Mouse (Mus musculus) limb, embryonic 12.5 days (tissue): Measurements from ENCODE around the gene Opcml. TPM values are rescaled to one million over a fixed set of nuclear protein-coding genes. Genes with fewer than 3 reads are reported as not detected.
A peak's percentile ranks its signal among the peaks of the same experiment; 100 is the strongest.

Experiments
- ATAC-seq: fragments of 200-750 bp; cut with Nextera tagmentation; 2 replicates; pipeline ENCODE4 v1.8.0; 2017; ENCODE audit warnings: low read depth, moderate TSS enrichment; ENCODE audit not compliant: insufficient number of reproducible peaks, insufficient read depth, low FRiP score, low TSS enrichment
- H3K27ac ChIP-seq: fragments of 300-500 bp; sonication (generic); 2 replicates; pipeline ENCODE4 v1.5.1; 2016; ENCODE audit warnings: mild to moderate bottlenecking, moderate library complexity
- H3K27me3 ChIP-seq: fragments of 300-500 bp; sonication (generic); 2 replicates; pipeline ENCODE4 v1.6.1; 2016; ENCODE audit warnings: mild to moderate bottlenecking, moderate library complexity
- H3K36me3 ChIP-seq: fragments of 300-500 bp; sonication (generic); 2 replicates; pipeline ENCODE4 v1.6.1; 2016; ENCODE audit warnings: mild to moderate bottlenecking, moderate library complexity
- H3K4me1 ChIP-seq: fragments of 300-500 bp; sonication (generic); replicated peaks from 2 replicates; pipeline ENCODE4 v1.6.1; 2016
- H3K4me2 ChIP-seq: fragments of 300-500 bp; sonication (generic); 2 replicates; pipeline ENCODE4 v1.6.1; 2016; ENCODE audit warnings: mild to moderate bottlenecking, moderate library complexity
- H3K4me3 ChIP-seq: fragments of 300-500 bp; sonication (generic); replicated peaks from 2 replicates; pipeline ENCODE4 v1.5.1; 2016; ENCODE audit warnings: mild to moderate bottlenecking
- H3K9ac ChIP-seq: fragments of 300-500 bp; sonication (generic); replicated peaks from 2 replicates; pipeline ENCODE4 v1.6.1; 2016; ENCODE audit warnings: mild to moderate bottlenecking, moderate library complexity
- H3K9me3 ChIP-seq: fragments of 300-500 bp; sonication (generic); 2 replicates; pipeline ENCODE4 v1.6.1; 2016; ENCODE audit warnings: mild to moderate bottlenecking, moderate library complexity
- WGBS: fragments of 180-500 bp; shearing (Covaris S2); methylation state at CpG from one replicate; pipeline ENCODE4 v1.1.7; 2016; 5-methylcytosine and 5-hydroxymethylcytosine counted together
- polyA plus RNA-seq: library from polyadenylated mRNA; unstranded; fragments of >200 nt; fragmentation: Nextera tagmentation; extraction: Ambion mirVana; gene quantifications from 2 replicates; pipeline ENCODE4 v1.2.1, GENCODE M21; 2016

The Opcml gene
- polyA plus RNA-seq, 1 experiment from 2014 or later, result 1.6 TPM

GRCm38 (mm10) chr9:27842806-27843205, 52.2 kb downstream of the Opcml start:
- ATAC-seq, result no peak
- no peaks in the 10 kb centered on the region for H3K36me3 ChIP-seq
- H3K4me1 ChIP-seq, result peaks cover 7% of the 10 kb centered on the region; the same call in 1 of the 2 replicates
- no peaks in the 10 kb centered on the region for H3K9me3 ChIP-seq
- H3K27me3 ChIP-seq, result no peaks in the 10 kb centered on the region
- H3K27ac ChIP-seq, result no peak overlapping the region
- no peak overlapping the region for H3K4me2 ChIP-seq
- H3K9ac ChIP-seq, result no peak overlapping the region
- H3K4me3 ChIP-seq, result no peak overlapping the region
- 61% methylated on average over 5 of the region's 5 CpGs for WGBS

GRCm38 (mm10) chr9:27871624-27872023, 81.0 kb downstream of the Opcml start:
- Histone ChIP-seq H3K9me3 (no peaks in the 10 kb centered on the region), H3K4me2 (no peak overlapping the region), H3K27ac (no peak overlapping the region), H3K36me3 (no peaks in the 10 kb centered on the region), H3K4me3 (no peak overlapping the region), H3K9ac (no peak overlapping the region), H3K27me3 (no peaks in the 10 kb centered on the region; the same call in 1 of the 2 replicates), H3K4me1 (no peaks in the 10 kb centered on the region)
- WGBS, result 80% methylated on average over 3 of the region's 3 CpGs
- ATAC-seq, result no peak

DNA sequence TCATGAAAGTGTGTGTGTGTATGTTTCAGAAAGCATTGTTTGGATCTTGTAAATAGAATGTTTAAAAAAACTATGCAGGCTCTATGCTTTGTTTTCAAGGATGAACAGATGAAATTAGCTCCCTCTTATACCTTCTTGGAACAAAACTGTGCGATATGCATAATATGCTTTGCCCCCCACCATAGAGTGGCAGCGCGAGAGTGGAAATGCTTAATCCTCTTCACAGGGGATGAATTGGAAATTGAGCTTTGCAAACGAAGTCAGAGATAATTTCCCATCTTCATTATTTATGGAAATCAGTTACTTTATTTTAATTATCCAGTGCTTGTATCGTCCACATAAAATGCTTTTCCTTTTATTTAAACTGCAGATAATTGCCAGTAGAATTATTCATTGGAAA, 99.1 kb downstream of the Opcml start:
- Histone ChIP-seq H3K4me1 (no peaks in the 10 kb centered on the region), H3K4me2 (no peak overlapping the region), H3K27ac (no peak overlapping the region), H3K36me3 (no peaks in the 10 kb centered on the region), H3K27me3 (no peaks in the 10 kb centered on the region; the same call in 1 of the 2 replicates), H3K4me3 (no peak overlapping the region), H3K9me3 (no peaks in the 10 kb centered on the region), H3K9ac (no peak overlapping the region)
- 86% methylated on average over 5 of the region's 5 CpGs for WGBS
- no peak for ATAC-seq

DNA sequence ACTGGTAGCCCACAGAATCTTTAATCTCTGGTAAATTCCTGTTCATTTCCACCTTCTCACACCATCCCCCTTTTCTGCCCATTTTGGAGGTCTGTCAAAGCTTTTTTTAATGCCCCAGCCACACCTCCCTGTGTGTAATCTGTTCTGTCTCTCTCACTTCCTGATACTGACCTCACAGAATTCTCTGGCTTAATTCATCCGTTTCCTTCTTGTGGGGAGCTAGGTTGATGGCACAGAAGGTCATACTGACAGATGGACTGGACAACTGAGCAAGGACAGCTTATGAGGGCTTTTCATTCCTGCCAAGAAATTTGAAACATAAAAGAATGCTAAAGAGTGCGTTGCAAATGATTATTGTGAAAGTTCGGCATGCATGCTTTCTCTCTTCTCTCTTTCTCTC, 126.7 kb downstream of the Opcml start:
- Histone ChIP-seq H3K27ac (no peak overlapping the region), H3K4me1 (no peaks in the 10 kb centered on the region), H3K4me3 (no peak overlapping the region), H3K9me3 (0 out of 2 replicates have a peak, but pooled peaks cover 4% of the 10 kb centered on the region), H3K36me3 (no peaks in the 10 kb centered on the region), H3K4me2 (no peak overlapping the region), H3K27me3 (no peaks in the 10 kb centered on the region), H3K9ac (no peak overlapping the region)
- no peak for ATAC-seq
- 64% methylated on average over 3 of the region's 3 CpGs for WGBS

DNA sequence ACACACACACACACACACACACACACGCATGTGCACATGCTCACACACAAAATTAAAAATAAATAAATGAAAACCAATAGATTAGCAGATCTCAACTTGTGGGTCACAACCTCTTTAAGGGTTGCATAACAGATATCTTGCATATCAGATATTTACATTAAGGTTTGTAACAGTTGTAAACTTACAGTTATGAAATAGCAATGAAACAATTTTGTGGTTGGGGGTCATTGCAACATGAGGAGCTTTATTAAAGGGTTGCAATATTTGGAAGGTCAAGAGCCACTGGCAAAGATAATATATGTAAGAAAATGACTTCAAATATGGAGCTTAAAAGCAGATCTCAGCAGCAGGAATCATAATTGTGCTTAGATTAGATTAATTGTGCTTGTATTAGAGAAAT, 132.9 kb downstream of the Opcml start:
- Histone ChIP-seq H3K36me3 (no peaks in the 10 kb centered on the region), H3K27ac (no peak overlapping the region), H3K4me3 (no peak overlapping the region), H3K27me3 (no peaks in the 10 kb centered on the region; the same call in 1 of the 2 replicates), H3K9me3 (no peaks in the 10 kb centered on the region), H3K4me2 (no peak overlapping the region), H3K4me1 (no peaks in the 10 kb centered on the region), H3K9ac (no peak overlapping the region)
- ATAC-seq, result no peak
- WGBS, result 100% methylated on average over 1 of the region's 1 CpGs

- H3K4me1 ChIP-seq, result no peaks in the 10 kb centered on the region
- no peaks in the 10 kb centered on the region; the same call in 1 of the 2 replicates for H3K27me3 ChIP-seq
- H3K4me2 ChIP-seq, result no peak overlapping the region
- ATAC-seq, result no peak
- no peaks in the 10 kb centered on the region for H3K36me3 ChIP-seq
- H3K27ac ChIP-seq, result no peak overlapping the region
- no peak overlapping the region for H3K4me3 ChIP-seq
- 44% methylated on average over 4 of the region's 4 CpGs for WGBS
- H3K9me3 ChIP-seq, result no peaks in the 10 kb centered on the region
- no peak overlapping the region for H3K9ac ChIP-seq
Observed at GRCm38 (mm10) chr9:27923945-27924825, 133.6 kb downstream of the Opcml start.

DNA sequence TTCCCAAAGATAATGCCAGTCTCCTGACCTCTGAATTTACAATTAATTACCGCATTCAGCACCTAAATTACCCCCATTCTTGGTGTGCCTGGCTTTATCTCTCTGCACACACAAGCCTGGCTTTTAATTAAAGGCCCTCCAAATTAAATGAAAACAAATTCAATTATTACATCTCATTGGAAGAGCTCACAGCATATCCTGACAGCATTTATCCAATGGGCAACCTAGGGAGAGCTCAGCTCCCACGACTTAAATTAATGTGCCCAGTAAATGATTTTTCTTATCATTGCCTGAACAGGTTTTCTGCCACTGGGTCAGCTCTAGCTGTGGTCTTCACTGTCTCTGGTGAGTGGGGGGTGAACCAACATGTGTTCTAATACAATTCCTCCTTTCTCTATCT, 135.1 kb downstream of the Opcml start:
- Histone ChIP-seq H3K27ac (no peak overlapping the region), H3K9ac (no peak overlapping the region), H3K36me3 (no peaks in the 10 kb centered on the region), H3K27me3 (no peaks in the 10 kb centered on the region; the same call in 1 of the 2 replicates), H3K4me1 (no peaks in the 10 kb centered on the region), H3K4me2 (no peak overlapping the region), H3K4me3 (no peak overlapping the region), H3K9me3 (no peaks in the 10 kb centered on the region)
- 72% methylated on average over 2 of the region's 2 CpGs for WGBS
- ATAC-seq, result no peak

- peak; percentile 78; the same call in 1 of the 2 replicates for ATAC-seq
- Histone ChIP-seq H3K9me3 (no peaks in the 10 kb centered on the region), H3K4me1 (peaks cover 13% of the 10 kb centered on the region), H3K36me3 (no peaks in the 10 kb centered on the region), H3K9ac (no peak overlapping the region), H3K27me3 (peaks cover 9% of the 10 kb centered on the region), H3K4me3 (no peak overlapping the region), H3K27ac (no peak overlapping the region), H3K4me2 (no peak overlapping the region)
Observed at GRCm38 (mm10) chr9:27937253-27937652, 146.7 kb downstream of the Opcml start.

DNA sequence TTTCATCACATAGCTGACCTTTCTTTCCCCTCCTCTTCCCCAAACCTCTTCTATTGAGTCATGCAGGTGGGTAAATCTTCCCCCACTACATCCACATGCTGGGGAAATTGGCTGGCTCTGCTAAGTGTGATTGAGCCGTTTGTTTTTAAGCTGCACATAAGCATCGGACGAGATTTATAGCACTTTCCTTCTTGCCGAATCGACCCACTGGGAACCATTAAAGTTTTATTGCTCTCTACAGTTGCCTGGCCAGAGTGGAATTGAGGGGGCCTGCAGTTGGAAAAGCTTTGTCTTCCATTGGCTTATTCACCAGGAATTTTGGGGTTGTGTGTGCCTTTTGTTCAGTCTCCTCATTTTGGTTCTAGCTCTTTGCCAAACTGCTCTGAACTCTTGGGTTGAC, 147.1 kb downstream of the Opcml start:
- H3K4me3 ChIP-seq, result no peak overlapping the region
- ATAC-seq, result peak; percentile 63; the same call in 1 of the 2 replicates

GRCm38 (mm10) chr9:27945323-27946010, 154.9 kb downstream of the Opcml start:
- Histone ChIP-seq H3K4me1 (peaks cover 10% of the 10 kb centered on the region), H3K4me3 (no peak overlapping the region), H3K27me3 (peaks cover 27% of the 10 kb centered on the region), H3K27ac (no peak overlapping the region), H3K4me2 (no peak overlapping the region), H3K9ac (no peak overlapping the region), H3K9me3 (no peaks in the 10 kb centered on the region), H3K36me3 (no peaks in the 10 kb centered on the region)
- 42% methylated on average over 11 of the region's 11 CpGs for WGBS
- no peak for ATAC-seq

More for the DNA sequence above, 147.1 kb downstream of the Opcml start:
- H3K27ac ChIP-seq, result no peak overlapping the region
- H3K27me3 ChIP-seq, result peaks cover 13% of the 10 kb centered on the region
- H3K9ac ChIP-seq, result no peak overlapping the region
- H3K4me2 ChIP-seq, result no peak overlapping the region
- peaks cover 13% of the 10 kb centered on the region for H3K4me1 ChIP-seq
- 7% methylated on average over 5 of the region's 5 CpGs for WGBS
- no peaks in the 10 kb centered on the region for H3K9me3 ChIP-seq
- no peaks in the 10 kb centered on the region for H3K36me3 ChIP-seq

GRCm38 (mm10) chr9:27951110-27951509, 160.5 kb downstream of the Opcml start:
- Histone ChIP-seq H3K9me3 (no peaks in the 10 kb centered on the region), H3K4me3 (no peak overlapping the region), H3K36me3 (no peaks in the 10 kb centered on the region), H3K4me2 (no peak overlapping the region), H3K27me3 (peaks cover 6% of the 10 kb centered on the region; the same call in 1 of the 2 replicates), H3K4me1 (no peaks in the 10 kb centered on the region), H3K27ac (no peak overlapping the region), H3K9ac (no peak overlapping the region)
- 74% methylated on average over 5 of the region's 5 CpGs for WGBS
- ATAC-seq, result no peak
